In the genomic region with DNA sequence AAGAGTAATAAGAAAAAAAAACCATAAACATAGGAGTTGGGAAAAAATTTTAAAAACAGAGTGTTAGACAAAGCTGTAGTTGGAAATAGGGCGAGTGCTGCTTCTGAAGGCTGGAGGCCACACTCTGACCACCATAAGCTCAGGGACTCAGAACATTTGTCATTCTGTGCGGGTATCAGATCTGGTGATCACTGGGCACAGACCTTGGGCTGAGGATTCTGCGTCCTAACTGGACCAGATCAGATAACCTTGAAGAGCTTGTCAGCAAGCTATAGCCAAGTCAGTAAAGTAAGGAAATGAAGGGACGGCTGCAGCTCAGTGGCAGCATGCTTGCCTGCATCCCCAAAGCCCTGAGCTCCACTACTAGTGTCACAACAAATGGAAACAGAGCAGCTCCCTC, we compare ENCODE assay signal across 15 mouse cellular contexts. TPM values are rescaled to one million over a fixed set of nuclear protein-coding genes. Genes with fewer than 3 reads are reported as not detected.
"Had no signal": no experiment of that assay in that cellular context is flagged by ENCODE, and none has a peak within 500 bp of the region (broad histone marks: within the 10 kb centered on the region; RNA-seq: fewer than 3 reads in every experiment).

No protein-coding gene starts in this region.

- DNase-seq: left cerebral cortex, postnatal 4 days; liver; liver, embryonic 13.5 days; liver, postnatal 0 days; lung, adult 18-20 months; lung, adult 2 months; lung, embryonic 14.5 days; lung, postnatal 10 days; lung, postnatal 14 days; lung, postnatal 36 days; lung, postnatal 4 days; midbrain, embryonic 14.5 days had no signal

RNA-seq across cellular contexts. Expression of gene Homer2, which starts 2.8 kb away (rescaled TPM):
- total RNA-seq: monocyte, adult 5-6 weeks had no signal
- polyA plus RNA-seq: macrophage, myocyte had no signal
